Mouse (Mus musculus) CD4-positive, CD25-positive, alpha-beta regulatory T cell, adult 2 months (primary cell): ENCODE measurements around the gene Hspa1l.
"Not testable (repeated sequence)": the region's sequence is repeated elsewhere in the genome, so short reads cannot be mapped to it uniquely, and the experiment has no call there.

Experiments
- DNase-seq: peaks from one replicate; pipeline ENCODE4 v3.0.0-alpha.2; 2012; ENCODE audit warnings: low read depth, low spot score

Gene Hspa1l

DNA sequence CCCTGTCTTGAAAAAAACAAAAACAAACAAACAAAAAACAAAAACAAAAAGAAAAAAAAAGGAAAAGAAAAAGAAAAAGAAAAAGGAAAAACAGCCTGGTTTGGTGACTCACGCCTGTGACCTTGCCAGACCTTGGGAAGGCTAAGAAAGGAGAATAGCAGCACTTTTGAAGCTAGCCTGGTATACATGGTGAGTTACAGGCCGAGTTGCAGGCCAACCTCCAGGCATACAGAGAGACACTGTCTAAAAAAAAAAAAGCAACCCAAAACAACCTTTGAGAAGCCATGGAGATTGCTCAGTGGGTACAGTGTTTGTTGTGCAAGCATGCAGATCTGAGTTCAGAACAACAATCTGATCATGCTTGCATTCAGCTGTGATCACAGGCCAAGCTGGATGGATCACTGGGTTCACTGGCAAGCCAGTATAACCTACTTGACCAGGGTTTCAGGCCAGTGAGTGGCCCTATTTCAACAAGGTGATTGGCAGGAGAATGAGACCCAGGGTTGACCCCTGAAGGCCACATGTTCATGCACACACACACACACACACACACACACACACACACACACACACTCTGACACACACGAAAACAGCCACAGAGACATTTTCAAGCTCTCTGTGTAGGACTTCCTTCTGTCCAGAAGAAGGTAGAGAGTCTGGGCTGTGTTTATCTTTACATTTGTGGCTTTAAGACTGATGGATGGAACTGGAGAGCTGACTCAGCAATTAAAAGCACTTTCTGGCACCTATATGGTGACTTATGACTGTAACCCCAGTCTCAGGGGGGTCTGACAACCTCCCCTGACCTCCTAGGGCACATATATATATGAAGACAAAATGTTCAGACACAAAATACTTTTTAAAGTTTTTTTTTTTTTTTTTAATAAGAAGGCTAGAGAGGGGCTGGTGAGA is 3.3 kb downstream of the Hspa1l start:
- no peak for DNase-seq

DNA sequence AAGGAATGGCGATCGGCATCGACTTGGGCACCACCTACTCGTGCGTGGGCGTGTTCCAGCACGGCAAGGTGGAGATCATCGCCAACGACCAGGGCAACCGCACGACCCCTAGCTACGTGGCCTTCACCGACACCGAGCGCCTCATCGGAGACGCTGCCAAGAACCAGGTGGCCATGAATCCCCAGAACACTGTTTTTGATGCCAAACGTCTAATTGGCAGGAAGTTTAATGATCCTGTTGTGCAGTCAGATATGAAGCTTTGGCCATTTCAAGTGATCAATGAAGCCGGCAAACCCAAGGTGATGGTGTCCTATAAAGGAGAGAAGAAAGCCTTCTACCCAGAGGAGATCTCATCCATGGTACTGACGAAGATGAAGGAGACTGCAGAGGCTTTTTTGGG is 4.5 kb downstream of the Hspa1l start:
- DNase-seq: no peak

DNA sequence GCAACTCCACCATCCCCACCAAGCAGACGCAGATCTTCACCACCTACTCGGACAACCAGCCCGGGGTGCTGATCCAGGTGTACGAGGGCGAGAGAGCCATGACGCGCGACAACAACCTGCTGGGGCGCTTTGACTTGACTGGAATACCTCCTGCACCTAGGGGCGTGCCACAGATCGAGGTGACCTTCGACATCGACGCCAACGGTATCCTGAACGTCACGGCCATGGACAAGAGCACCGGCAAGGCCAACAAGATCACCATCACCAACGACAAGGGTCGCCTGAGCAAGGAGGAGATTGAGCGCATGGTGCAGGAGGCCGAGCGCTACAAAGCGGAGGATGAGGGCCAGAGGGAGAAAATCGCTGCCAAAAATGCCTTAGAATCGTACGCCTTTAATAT is 5.7 kb downstream of the Hspa1l start:
- DNase-seq: no peak

DNA sequence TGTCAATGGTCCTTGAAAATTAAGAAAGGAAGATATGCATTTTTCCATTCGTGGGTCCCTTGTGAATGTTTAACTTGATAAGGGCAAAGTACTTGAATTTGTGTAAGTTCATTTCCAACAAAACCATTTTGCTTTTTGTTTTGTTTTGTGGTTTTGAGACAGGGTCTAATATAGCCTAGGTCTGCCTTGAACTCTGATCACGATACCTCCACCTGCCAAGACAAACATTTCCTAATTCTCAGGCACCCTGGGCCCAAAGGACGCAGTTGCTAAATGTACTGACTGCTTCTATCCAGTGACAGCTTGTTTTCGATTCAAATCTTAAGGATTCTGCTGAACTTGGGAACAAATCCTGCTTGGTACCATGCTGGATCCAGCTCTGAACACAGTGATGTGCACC is 7.1 kb downstream of the Hspa1l start:
- no peak for DNase-seq

DNA sequence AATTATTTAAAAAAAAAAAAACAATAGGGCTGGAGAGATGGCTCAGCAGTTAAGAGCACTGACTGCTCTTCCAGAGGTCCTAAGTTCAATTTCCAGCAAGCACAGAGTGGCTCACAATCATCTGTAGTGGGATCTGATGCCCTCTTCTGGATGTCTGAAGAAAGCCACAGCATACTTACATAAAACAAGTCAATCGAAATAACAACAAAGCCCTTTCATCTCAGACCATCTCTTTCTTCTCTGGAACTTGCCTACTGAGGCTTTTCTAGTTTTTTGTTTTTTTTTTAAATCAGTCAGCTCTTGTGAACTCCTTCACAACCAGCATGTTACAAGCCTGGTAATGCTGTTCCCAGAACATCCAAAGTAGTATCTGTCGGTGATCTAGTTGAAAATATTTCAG is 8.2 kb downstream of the Hspa1l start:
- peak; percentile 79 for DNase-seq

DNA sequence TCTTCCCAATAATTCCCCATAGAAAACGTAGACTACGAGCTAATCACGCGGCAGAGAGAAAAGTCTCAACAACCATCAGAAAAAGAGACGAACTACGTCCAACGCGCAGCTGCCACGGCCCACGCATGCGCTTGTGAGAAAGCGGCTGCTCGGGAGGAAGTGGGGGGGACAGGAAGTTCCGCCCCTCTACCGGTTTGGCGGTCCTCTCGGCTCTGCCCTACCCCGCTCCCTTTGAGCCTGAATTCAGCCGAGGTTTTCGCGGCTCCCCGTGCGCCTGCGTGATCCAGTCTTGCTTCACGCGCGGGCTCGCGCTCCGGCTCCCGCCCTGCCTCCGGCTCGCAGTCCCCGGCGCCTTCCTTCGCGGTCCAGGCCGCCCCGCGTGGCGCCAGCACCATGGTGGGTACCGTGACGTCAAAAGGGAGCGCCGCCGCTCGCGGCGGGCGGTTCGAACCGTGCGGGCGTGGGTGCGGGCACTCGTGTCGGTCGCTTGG is 9.2 kb downstream of the Hspa1l start, which contains the start of gene Lsm2:
Gene Lsm2 (plus strand): TSS at position 173 of the 491 bp plus-strand sequence.
- peak; percentile 96 for DNase-seq

DNA sequence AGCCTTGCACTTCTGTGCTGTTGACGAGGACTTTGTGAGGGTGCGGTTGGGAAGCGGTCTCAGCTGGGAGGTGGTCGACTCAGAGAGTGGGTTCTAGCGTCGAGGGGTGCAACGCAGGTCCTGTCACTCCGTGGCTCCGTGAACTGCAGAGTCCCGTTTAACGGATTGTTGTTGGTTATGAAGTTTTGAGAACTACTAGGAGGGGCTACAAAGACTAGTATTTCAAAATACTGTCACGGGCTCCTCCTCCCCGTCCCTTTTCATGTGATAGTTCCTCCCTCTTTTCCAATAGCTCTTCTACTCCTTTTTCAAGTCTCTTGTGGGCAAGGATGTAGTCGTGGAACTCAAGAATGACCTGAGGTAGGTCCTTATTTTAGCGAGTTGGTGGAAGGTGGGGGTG is 9.8 kb downstream of the Hspa1l start:
- no peak for DNase-seq

DNA sequence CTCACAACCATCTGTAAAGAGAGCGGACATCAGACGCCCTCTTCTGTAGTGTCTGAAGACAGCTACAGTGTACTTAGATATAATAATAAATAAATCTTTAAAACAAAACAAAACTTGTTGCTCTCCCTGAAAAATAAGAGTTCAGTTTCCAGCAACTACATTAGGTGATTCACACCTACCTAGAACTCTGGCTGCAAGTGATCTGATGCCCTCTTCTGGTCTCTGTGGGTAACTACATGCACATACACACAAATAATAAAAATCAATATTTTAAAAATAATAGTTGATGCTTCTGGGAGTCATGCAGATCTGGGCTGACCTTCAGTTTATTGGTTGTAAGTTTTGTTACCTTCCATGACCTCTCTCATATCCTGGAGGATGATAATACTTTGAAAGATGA is 11.7 kb downstream of the Hspa1l start:
- DNase-seq: peak; percentile 77

DNA sequence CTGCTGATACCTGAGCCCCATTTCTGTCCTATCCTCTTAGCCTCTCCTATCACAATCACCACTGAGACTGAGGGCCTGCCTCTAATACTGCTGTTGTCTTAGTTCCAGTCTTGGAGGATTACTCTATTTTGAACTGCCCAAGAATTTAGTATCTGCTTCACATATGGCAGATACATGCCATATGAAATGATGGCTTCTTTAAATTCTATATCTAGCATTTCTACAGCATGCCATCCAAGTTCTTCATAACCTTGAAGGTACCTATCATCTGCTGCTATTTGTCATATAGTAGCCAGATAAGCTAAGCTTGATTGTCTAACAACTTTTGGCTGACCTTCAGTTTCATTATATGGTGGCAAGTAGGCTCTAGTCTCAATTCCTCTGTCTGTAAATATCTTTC is 22.2 kb downstream of the Hspa1l start:
- DNase-seq: no peak

DNA sequence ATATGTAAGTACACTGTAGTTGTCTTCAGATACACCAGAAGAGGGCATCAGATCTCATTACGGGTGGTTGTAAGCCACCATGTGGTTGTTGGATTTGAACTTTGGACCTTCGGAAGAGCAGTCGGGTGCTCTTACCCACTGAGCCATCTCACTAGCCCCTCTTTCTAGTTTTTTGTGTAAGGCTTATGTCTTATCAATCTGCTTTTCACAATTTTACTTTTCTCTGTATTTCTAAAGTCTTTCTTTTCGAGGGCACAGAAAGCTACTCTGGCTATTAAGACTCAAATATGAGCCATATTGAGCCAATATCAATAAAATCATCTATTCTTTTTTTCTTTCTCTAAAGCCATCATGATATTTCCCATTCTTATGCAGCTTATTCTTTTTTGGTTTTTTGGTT is 22.7 kb downstream of the Hspa1l start:
- not testable (repeated sequence) for DNase-seq

DNA sequence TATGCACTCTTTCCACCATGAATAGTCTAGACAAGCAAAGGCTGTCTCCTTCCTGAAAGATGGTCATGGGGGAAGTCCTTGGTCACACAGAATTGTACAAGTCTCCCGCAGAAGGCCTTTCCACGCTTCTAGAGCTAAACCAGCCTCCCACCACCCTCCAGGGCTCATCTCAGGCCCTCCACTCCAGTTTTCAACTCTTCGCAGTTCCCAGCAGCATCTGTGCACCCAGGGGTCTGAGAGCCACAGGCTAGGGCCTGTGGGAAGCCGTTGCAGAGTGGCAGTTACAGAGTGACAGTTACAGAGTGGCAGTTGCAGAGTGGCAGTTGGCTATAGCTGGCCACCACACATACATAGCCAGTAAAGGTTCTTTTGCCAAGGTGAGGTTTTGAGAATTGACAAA is 23.4 kb downstream of the Hspa1l start:
- DNase-seq: not testable (repeated sequence)

DNA sequence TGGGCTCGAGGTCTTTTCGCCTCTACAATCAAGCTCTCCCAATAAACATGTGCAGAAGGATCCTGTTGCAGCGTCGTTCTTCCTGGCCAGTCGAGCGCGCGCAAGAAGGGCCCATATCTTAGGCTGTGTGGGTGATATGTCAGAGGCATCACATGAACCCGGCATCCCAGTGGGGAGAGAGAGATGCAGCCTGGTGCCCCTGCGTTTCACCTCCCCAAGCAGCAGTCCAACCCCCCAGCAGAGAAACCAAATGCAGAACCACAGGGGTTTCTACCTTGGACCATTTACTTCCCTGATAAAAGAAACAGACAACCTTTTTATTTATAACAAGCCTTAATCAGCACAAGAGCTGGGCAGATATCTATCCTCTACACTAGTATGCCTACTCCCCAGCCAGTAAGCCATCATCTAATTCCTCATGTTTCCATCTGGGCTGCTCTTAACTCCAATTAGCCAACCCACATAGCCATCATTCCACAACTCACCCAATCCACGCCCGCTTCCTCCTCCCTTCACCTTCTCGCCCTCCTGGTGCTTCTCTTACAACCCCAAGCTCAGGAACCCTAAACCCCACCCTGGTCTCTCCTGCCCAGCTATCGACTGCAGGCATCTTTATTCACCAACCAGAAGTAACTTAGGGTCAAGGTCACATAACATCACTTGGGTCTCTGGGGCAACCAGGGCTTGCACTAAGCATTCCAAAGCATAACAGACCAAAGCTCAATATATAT is 24.1 kb downstream of the Hspa1l start:
- no peak for DNase-seq

DNA sequence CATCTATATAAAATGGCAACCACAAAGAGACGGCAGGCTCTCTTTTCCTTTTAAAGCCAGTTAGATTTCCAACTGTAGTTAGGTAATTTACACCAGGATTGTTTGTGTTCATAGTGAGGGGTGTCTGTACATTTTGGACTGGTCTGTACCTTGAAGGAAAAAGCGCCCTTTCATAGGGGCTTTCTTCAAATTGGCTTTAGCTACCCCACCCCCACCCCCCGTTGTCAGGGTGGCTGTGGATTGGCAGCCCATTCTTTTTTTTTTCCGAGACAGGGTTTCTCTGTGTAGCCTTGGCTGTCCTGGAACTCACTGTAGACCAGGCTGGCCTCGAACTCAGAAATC is 24.6 kb downstream of the Hspa1l start:
- no peak for DNase-seq

DNA sequence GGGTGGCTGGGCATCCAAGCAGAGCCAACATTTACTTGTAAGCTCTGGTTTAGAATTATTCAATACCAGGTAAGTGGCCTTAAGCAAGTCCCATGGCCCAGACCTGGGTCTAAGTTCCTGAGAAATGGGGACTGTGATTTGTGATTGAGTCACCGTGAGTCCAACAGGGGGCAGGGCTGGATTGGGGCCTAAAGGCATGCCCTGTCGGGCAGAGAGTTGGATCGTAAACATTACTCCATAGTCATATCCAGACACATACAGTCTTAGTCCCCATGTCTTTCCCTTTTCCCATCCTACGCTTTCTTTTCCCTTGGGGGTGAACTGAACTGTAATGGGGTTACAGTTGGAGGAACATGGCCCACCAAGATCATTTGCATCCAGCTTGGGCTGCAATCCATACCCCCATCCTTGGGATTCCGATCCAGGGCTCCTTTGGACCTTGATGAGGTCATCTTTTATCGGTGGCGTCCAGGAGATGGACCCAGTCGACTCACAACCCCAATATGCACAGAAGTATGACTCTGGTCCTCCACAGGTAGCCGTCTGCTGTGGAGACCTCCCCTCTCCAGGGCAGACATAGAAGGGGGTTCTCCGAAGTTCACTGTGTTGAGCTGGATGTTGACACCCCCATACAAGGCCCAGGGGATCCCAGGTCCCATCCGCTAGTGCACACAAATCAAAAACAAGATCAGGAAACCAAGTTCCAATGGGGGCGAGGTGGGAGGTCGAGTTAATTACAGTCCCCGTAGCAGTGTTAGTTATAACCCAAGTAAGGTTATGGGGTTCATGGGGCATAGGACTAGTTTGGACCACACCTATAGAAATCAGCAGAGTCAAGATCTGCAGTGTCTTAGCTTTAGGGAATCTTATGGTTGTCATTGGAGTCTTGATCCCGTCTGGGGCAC is 26.3 kb downstream of the Hspa1l start:
- no peak for DNase-seq

DNA sequence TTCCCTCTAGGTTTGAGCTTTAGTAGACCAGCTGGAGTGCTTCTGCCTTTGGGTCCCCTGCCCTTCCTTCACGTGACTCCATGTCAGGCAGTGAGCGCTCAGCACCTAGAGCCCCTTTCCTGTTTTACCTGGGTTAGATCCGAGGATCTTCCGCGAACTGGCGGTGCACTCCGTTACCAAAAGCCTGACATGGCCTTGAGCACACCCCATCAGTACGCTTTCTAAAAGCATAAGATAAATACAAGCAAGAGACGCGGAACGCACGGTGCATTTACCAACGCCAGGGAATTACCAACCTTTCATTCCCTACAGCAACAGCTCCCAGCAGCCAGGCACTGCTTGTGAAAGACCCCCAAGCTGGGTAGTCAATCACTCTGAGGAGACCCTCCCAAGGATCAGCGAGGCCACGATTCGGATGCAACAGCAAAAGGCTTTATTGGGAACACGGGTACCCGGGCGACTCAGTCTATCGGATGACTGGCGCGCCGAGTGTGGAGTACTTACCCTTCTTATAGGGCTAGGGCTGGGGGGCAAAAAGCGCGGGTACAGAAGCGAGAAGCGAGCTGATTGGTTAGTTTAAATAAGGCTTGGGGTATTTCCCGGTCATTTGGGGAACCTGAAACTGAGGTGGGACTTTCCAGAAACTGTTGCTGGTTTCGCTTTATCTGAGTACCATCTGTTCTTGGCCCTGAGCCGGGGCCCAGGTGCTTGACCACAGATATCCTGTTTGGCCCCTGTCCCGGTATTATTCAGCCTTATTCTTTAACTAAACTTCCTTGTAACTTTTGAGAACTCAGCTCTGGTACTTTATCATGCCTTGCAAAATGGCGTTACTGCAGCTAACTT is 27.6 kb downstream of the Hspa1l start:
- DNase-seq: peak; percentile 63

DNA sequence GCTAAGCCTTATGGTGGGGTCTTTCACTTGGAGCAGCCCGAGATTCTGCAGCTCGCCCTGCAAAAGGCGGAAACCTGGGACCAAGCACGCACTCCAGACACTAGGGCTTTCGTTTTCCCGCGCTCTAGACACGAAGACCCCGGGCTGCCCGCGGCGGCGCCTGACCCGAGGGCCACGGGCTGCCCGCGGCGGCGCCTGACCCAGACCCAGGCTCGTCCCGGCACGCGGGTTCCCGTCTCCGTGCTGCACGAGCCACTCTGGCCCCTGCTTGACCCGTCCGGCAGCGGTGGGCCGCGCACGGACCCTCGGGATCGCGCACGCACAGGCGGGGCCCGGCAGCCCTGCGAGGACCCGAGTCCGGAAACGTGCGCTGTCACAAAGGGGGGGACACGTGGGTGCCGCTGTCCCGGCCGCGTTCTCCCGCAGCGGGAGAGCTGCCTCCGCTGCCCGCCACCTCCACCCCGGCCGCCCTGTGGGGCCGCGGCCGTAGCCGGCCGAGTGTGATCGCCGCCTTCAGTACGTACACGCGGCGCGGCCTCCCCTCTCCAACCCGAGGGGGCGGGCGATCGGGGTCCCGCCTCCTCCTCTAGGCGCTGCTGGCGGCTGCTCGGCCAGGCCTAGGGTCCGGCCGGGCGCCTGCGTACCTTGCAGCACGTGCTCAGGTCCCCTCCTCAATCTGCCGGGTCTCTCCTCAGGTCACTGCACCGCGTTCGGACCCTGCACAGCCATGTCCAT is 28.4 kb downstream of the Hspa1l start, which contains the start of gene Vars:
Gene Vars (plus strand): TSS at position 271 of the 735 bp plus-strand sequence.
- peak; percentile 89 for DNase-seq

DNA sequence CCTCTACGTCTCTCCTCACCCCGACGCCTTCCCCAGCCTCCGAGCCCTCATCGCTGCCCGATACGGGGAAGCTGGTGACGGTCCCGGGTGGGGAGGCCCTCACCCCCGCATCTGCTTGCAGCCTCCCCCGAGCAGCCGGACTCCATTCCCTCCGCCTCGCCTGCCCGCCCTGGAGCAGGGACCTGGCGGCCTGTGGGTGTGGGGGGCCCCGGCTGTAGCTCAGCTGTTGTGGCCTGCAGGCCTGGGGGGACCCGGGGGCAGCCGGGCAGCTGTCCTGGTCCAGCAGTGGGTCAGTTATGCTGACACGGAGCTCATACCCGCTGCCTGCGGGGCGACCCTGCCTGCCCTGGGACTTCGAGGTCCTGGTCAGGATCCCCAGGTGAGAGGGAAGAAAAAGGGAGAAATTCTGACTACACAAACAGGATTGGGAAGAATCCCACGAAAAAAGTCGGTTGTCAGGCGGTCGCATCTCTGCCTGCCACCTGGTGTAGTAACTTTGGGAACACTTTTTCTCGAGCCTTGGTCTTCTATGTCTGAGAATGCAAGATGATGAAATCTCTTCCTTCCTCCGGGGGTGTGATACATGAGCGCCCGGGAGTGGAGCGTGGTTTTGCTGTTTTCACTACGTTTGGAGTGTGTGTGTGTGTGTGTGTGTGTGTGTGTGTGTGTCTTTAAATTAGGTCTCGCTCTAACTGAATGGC is 29.1 kb downstream of the Hspa1l start:
- peak; percentile 66 for DNase-seq

DNA sequence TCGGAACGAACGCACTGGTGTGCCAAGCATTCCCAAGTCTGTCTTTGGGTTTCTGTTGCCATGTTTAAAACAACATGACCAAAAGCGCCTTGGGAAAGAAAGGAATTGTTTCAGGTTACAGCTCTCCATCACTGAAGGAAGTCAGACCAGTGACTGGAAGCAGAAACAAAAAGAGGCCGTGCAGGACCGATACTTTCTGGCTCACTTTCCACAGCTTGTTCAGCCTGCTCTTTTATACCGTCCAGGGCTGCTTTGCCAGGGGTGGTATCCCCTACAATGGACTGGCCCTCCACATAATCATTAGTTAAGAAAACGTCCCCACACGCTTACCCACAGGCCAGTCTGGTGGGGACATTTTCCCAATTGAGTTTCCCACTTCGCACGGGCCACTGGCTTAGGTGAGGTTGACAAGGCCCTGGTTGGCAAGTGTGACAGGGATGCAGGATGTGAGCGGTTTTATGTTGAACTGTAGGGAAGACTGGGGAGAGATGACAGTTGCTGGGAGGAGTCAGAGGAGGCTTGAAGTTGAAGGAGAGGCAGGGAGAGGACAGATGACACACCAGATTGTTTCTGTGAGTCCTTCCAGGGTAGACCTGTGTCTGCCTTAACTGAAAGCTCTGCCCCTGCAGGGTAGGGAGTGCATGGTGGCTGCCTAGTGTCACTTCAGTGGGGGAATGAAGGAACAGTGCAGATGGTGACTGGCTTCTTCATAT is 29.8 kb downstream of the Hspa1l start:
- DNase-seq: peak; percentile 40
